Mouse (Mus musculus) liver, embryonic 14.5 days (tissue): ENCODE data around the gene Rhbdl1. TPM values are rescaled to one million over a fixed set of nuclear protein-coding genes. Genes with fewer than 3 reads are reported as not detected.

ENCODE experiments used
- ATAC-seq: fragments of 200-750 bp; cut with Nextera tagmentation; 2 replicates; pipeline ENCODE4 v1.8.0; 2017; ENCODE audit warnings: moderate number of reproducible peaks, mild to moderate bottlenecking, moderate library complexity; ENCODE audit not compliant: insufficient read depth
- DNase-seq, 3 experiments: peaks; one replicate each; pipeline ENCODE4 v3.0.0-alpha.2; 2012 to 2013; ENCODE audit warnings: low read depth in 3 of 3, low spot score in 3 of 3
- H3K27ac ChIP-seq: fragments of 300-500 bp; sonication (generic); 2 replicates; pipeline ENCODE4 v1.5.1; 2014; ENCODE audit warnings: moderate library complexity, mild to moderate bottlenecking, control low read depth, inconsistent platforms
- H3K27me3 ChIP-seq: fragments of 300-500 bp; sonication (generic); 2 replicates; pipeline ENCODE4 v1.6.1; 2014; ENCODE audit warnings: mild to moderate bottlenecking, low read length, moderate library complexity; ENCODE audit not compliant: control insufficient read depth, insufficient read depth
- H3K36me3 ChIP-seq: fragments of 300-500 bp; sonication (generic); replicated peaks from 2 replicates; pipeline ENCODE4 v1.6.1; 2014; ENCODE audit warnings: low read depth; ENCODE audit not compliant: control insufficient read depth, insufficient read depth
- H3K4me1 ChIP-seq, 2 experiments: fragments of 200-500 bp in 1 of 2; fragments of 300-500 bp in 1 of 2; sonication (generic) in 1 of 2; replicated peaks; 2 replicates each; pipeline ENCODE4 v1.6.1; 2012 to 2014; ENCODE audit warnings: antibody characterized with exemption in 1 of 2, inconsistent platforms in 1 of 2, low read length in 1 of 2; ENCODE audit not compliant: control insufficient read depth in 2 of 2, insufficient read depth in 2 of 2
- H3K4me2 ChIP-seq: fragments of 300-500 bp; sonication (generic); 2 replicates; pipeline ENCODE4 v1.6.1; 2014; ENCODE audit warnings: low read depth, mild to moderate bottlenecking, control low read depth, moderate library complexity
- H3K4me3 ChIP-seq, 2 experiments: fragments of 200-500 bp in 1 of 2; fragments of 300-500 bp in 1 of 2; sonication (generic) in 1 of 2; 2 replicates each; pipeline ENCODE4 v1.5.1; 2012 to 2014; ENCODE audit warnings: low read depth in 2 of 2, low read length in 2 of 2, mild to moderate bottlenecking in 2 of 2, control low read depth in 1 of 2, inconsistent platforms in 1 of 2, moderate library complexity in 1 of 2; ENCODE audit not compliant: insufficient read depth in 1 of 2
- H3K9ac ChIP-seq: fragments of 300-500 bp; sonication (generic); replicated peaks from 2 replicates; pipeline ENCODE4 v1.6.1; 2014; ENCODE audit warnings: mild to moderate bottlenecking, control low read depth, moderate library complexity
- H3K9me3 ChIP-seq: fragments of 300-500 bp; sonication (generic); 2 replicates; pipeline ENCODE4 v1.6.1; 2016; ENCODE audit warnings: low read length, mixed read lengths; ENCODE audit not compliant: control insufficient read depth
- CTCF ChIP-seq: IDR thresholded peaks from 2 replicates; pipeline ENCODE4 v1.5.1; 2016; ENCODE audit warnings: antibody characterized with exemption, low read depth, control low read depth
- EP300 ChIP-seq: IDR thresholded peaks from 2 replicates; pipeline ENCODE4 v1.6.1; 2016; ENCODE audit warnings: antibody characterized with exemption, low read depth
- WGBS: fragments of 180-500 bp; shearing (Covaris S2); extraction: QIAGEN DNeasy Blood & Tissue Kit; methylation state at CpG from one replicate; pipeline ENCODE4 v1.1.7; 2014; ENCODE audit not compliant: insufficient replicate concordance; 5-methylcytosine and 5-hydroxymethylcytosine counted together
- polyA plus RNA-seq, 2 experiments: library from polyadenylated mRNA; depleted of rRNA in 1 of 2; stranded (reverse) in 1 of 2; unstranded in 1 of 2; fragments of >200 nt; fragmentation: Nextera tagmentation in 1 of 2; extraction: Ambion mirVana in 1 of 2; gene quantifications; 2 replicates each; pipeline versions ENCODE4 v1.2.1 to v1.2.3; 2012 to 2014

The Rhbdl1 gene
- polyA plus RNA-seq, 2 experiments = 0.58 to 1.5 TPM

DNA sequence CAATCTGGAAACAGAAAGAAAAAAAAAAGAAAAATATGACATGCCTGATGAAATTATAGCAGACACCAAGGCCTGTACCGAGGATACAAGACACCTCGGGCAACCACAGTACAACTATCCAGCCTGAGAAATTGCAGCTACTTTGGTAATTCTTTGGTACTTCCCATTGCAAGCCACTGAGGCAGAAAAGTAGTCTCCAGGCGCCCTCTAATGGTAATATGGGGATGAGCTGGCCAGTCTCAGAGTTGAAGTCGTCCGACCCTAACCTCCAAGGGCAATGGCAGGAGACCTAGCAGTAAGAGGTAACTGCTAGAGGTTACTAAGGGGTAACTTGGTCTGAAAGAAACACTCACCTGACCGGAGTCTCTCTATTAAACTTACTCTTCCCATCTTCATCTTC is 36.1 kb downstream of the Rhbdl1 start:
- ATAC-seq = no peak
- H3K4me2 ChIP-seq = no peak overlapping the region
- no peak overlapping the region for H3K27ac ChIP-seq
- DNase-seq = peak in 1 of 3 experiments; percentile 58
- H3K27me3 ChIP-seq = no peaks in the 10 kb centered on the region; the same call in 1 of the 2 replicates
- WGBS = 5% methylated on average over 6 of the region's 6 CpGs
- no peak overlapping the region for H3K9ac ChIP-seq
- no peaks in the 10 kb centered on the region for H3K36me3 ChIP-seq
- no peak overlapping the region for H3K4me3 ChIP-seq
- no peaks in the 10 kb centered on the region for H3K9me3 ChIP-seq
- H3K4me1 ChIP-seq = peaks cover 4 to 8% of the 10 kb centered on the region in 2 experiments
- TF ChIP-seq CTCF (peak; percentile 86), EP300 (no peak)

DNA sequence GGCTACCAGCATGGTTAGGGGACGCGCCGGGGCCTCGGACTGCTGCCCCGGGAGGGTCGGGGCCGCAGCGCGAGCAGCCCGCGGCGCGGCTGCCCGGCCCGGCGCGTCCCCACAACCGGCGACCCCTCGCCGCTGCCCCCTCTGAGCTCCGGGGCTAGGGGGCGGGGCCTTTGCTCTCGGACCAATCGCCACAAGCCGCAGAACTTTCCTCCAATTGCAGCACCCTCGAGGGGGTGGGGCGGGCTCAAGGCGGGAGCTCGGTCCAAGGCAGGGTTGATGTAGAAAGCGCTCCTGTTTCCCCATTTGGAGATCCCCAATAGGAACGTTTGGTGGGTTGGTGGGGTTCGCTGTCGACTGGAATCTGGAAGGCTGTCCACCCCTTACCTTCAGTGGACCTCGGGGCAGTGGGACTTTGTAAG is 40.1 kb downstream of the Rhbdl1 start, which contains the start of gene Metrn:
Gene Metrn, minus strand, starts transcription at position 186 of the 419 bp plus-strand sequence.
- peak; percentile 79 for ATAC-seq
- peak; percentile 70 to 75 (median 73) for DNase-seq
- under 1% methylated on average over 35 of the region's 35 CpGs for WGBS

DNA sequence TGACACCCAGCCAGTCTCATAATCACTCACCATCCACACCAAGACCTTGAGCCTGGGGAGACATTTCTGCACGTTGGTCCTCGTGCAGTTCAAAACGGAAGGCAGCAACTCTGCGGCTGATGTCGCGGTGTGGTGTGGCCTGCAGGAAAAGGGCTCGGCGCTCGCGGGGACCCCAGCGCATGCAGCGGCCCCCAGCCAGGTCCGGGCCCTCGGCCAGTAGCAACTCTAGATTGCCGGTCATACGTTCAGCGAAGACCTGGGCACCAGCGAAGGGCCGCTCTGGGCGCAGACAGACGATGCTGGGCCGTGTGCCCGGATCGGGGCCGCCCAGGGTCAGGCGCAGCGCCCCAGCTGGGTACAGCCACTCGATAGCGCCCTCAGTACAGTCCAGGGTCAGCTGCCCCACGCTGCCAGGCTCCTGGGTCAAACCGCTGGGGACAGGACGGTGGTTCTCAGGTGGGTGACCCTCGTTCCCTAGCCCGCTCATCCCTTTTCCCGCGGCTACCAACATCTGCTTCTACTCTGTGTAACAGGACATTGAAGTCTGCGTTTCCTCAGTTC is 40.8 kb downstream of the Rhbdl1 start:
- WGBS = under 1% methylated on average over 37 of the region's 37 CpGs
- H3K9me3 ChIP-seq = no peaks in the 10 kb centered on the region
- TF ChIP-seq CTCF (peak; percentile 11; the same call in 1 of the 2 replicates), EP300 (no peak)
- no peaks in the 10 kb centered on the region for H3K36me3 ChIP-seq
- peak overlapping the region; percentile 57 to 62 for H3K4me3 ChIP-seq
- H3K27me3 ChIP-seq = no peaks in the 10 kb centered on the region
- DNase-seq = no peak
- H3K4me1 ChIP-seq = peaks cover 11 to 22% of the 10 kb centered on the region in 2 experiments
- peak overlapping the region; percentile 74 for H3K9ac ChIP-seq
- no peak overlapping the region for H3K27ac ChIP-seq
- peak; percentile 8; the same call in 1 of the 2 replicates for ATAC-seq
- H3K4me2 ChIP-seq = peak overlapping the region; percentile 92

More for the DNA sequence above, 40.1 kb downstream of the Rhbdl1 start, which contains the start of gene Metrn:
- H3K9ac ChIP-seq = peak within 1 kb of the TSS; percentile 74
- no peaks in the 10 kb centered on the region for H3K36me3 ChIP-seq
- no peak within 1 kb of the TSS for H3K27ac ChIP-seq
- H3K27me3 ChIP-seq = no peaks in the 10 kb centered on the region
- peak within 1 kb of the TSS; percentile 92 for H3K4me2 ChIP-seq
- no peaks in the 10 kb centered on the region for H3K9me3 ChIP-seq
- TF ChIP-seq EP300 = no peak
- TF ChIP-seq CTCF = no peak
- H3K4me3 ChIP-seq = peak within 1 kb of the TSS; percentile 57 to 62
- H3K4me1 ChIP-seq = peaks cover 11 to 20% of the 10 kb centered on the region in 2 experiments

- H3K4me2 ChIP-seq = peak within 1 kb of the TSS; percentile 92
- H3K4me1 ChIP-seq = peaks cover 11 to 25% of the 10 kb centered on the region in 2 experiments
- TF ChIP-seq CTCF (no peak), EP300 (no peak)
- no peak within 1 kb of the TSS for H3K27ac ChIP-seq
- H3K4me3 ChIP-seq = peak within 1 kb of the TSS; percentile 57 to 62
- ATAC-seq = no peak
- H3K27me3 ChIP-seq = no peaks in the 10 kb centered on the region
- H3K36me3 ChIP-seq = no peaks in the 10 kb centered on the region
- no peak for DNase-seq
- peak within 1 kb of the TSS; percentile 74 for H3K9ac ChIP-seq
- WGBS = 44% methylated on average over 6 of the region's 6 CpGs
- no peaks in the 10 kb centered on the region for H3K9me3 ChIP-seq
These were observed 41.4 kb downstream of the Rhbdl1 start, which contains the start of gene AC134908.4 for GRCm38 (mm10) chr17:25795609-25796092. Gene AC134908.4 (minus strand): TSS chr17:25795659.

GRCm38 (mm10) chr17:25794998-25795397 is 42.1 kb downstream of the Rhbdl1 start:
- H3K27me3 ChIP-seq = no peaks in the 10 kb centered on the region
- peaks cover 11 to 25% of the 10 kb centered on the region in 2 experiments for H3K4me1 ChIP-seq
- H3K27ac ChIP-seq = no peak overlapping the region
- H3K36me3 ChIP-seq = no peaks in the 10 kb centered on the region
- no peak overlapping the region for H3K9ac ChIP-seq
- 83% methylated on average over 17 of the region's 17 CpGs for whole genome bisulfite sequencing
- no peak overlapping the region for H3K4me2 ChIP-seq
- TF ChIP-seq CTCF = no peak
- TF ChIP-seq EP300 = no peak
- H3K9me3 ChIP-seq = no peaks in the 10 kb centered on the region
- ATAC-seq (no peak), DNase-seq (no peak)
- no peak overlapping the region for H3K4me3 ChIP-seq
